Mouse (Mus musculus) layer of hippocampus, postnatal 25 days (tissue): ENCODE measurements around the gene Fbxl4. TPM values are rescaled to one million over a fixed set of nuclear protein-coding genes. Genes with fewer than 3 reads are reported as not detected.

Experiments
- DNase-seq, 2 experiments: peaks; one replicate each; pipeline ENCODE4 v3.0.0; 2022; ENCODE audit warnings: mixed read lengths in 2 of 2, low spot score in 1 of 2; ENCODE audit errors: extremely low spot score in 1 of 2
- total RNA-seq, 2 experiments: library from RNA; stranded (reverse); gene quantifications; 2 replicates each; pipeline ENCODE4 v1.2.3; 2021

The Fbxl4 gene
- total RNA-seq, 2 experiments from 2014 or later = 14.4 to 16.4 TPM

DNA sequence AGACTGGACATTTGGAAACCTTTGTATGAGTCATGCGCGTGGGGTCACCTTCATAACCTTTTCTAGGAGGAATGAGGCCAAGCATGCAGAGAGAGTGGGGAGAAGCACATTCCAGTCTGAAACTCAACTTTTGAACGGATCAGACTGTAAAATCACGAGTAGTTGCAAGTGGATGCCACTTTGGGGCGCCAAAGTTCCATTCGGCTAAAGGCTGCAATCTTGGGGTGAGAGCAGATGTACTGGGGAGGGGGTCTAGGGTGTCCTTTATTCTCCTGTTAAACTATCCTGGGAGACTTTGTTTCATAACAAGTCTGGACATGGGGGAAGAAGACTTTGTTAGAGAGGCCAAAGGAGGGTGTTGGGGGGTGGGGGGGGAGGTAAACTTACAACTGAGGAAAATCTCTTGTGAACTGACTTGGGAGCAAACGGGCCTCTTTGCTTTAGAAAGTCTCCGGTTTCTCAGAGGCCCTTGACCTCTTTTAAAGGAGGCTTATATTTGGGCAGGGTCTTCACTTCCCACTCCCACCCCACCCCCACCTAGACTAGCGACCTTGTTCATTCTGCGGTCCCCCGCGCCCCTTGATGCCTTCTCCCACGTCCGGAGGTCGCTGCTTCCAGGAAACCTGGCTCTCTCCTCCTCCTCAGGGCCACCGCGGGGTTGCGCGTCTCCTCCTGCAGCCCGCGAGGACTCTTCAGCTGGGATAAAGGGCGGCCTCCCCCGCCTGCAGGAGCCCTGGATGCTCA, 119.8 kb downstream of the Fbxl4 start:
- peak; percentile 42 to 68 for DNase-seq

DNA sequence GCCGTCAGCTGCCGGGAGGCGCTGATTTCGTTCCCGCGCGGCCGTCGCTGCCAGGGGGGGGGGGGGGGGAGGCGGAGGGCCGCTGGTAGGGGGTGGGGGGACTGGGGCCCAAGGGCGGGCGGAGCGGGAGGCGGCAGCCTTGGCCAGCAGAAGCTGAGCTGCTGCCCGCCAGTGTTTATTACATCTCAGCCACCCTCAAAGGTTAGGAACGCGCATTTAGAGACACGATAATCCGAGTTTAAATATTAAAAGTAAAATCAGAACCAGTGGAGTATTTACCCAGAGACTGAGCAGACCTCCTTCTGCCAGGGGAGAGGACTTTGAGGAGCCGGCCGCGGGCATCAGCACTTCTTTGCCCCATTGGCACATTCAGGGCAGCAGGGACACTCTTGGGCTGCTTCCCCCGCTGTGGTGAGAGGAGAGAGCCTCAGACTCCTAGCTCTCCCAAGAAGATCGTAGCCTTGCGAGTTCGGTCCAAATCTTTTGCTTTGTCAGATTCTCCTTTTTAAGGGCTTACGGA, 120.4 kb downstream of the Fbxl4 start:
- peak; percentile 20 to 34 for DNase-seq

DNA sequence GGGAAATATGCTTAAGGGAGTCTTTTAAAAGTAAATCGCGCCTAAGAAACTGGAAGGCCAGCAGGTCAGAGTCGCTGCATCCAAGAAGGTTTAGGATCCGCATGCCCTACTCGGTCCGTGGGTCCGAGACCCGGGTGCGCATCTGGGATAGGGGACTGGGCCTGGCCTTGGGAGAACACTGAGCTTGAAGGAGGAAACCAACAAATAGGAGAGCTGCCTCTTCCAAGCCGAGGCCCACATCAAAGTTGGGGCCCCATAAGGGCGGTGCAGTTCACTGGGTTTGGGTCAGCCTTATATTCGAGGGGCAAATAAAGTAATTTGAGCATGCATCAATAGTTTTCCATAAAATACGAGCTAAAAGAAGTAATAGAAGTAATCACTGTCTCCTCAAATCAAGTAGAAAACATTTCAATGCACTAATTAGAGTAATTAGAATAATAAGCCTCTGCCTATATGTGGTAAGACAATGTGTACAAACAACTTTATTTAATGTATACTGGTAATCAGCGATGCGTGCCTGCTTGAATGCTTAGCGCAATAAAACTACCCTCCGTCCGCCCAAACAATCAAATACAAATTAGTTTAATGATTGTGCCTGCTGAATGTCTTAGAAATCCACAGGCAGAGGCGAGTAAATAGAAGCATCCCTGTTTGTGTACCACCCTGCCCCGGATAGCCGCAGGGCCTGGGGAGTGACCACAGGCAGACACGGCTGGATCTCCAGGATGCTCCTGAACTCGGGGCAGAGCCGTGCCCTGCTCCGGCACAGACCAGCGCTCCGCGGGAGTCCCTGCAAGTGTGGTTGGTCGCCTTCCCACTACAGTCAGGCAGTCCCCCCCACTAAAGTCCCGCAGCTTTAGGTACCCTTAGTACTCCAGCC, 121.4 kb downstream of the Fbxl4 start:
- DNase-seq = no peak

DNA sequence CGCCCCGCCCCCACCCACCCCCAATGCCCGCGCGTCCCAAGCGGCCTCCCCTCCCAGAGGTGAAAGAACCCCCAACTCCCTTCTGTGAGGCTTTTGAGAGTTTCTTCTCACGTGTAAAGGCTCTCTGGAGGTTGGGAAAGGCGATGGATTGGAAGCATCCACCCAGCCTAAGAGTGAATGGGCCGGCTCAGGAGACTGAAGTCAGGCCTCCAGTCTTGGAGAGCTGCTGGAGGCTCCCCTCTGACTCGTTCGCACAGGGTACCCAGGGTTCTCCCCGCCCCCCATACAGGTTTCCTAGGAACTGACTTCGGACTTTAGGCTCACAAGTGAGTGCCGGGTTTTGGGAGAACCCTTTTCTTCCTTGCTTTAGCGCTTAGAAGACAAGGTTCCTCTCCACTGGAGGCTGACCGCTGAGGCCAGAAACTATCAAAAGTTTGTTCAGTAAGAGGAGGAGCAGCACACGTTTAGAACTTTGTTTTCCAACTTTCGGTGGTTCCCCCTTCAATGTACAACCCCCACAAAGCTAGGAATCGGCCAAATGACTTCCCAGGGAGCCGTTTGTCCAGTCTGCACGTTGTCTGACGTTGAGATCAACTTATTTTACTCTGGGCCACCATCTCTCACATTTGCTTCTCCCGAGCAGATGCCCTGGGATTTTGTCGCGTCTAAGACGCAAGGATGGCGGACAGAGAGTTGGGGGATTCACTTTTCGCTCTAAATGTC, 122.2 kb downstream of the Fbxl4 start:
- DNase-seq = no peak

DNA sequence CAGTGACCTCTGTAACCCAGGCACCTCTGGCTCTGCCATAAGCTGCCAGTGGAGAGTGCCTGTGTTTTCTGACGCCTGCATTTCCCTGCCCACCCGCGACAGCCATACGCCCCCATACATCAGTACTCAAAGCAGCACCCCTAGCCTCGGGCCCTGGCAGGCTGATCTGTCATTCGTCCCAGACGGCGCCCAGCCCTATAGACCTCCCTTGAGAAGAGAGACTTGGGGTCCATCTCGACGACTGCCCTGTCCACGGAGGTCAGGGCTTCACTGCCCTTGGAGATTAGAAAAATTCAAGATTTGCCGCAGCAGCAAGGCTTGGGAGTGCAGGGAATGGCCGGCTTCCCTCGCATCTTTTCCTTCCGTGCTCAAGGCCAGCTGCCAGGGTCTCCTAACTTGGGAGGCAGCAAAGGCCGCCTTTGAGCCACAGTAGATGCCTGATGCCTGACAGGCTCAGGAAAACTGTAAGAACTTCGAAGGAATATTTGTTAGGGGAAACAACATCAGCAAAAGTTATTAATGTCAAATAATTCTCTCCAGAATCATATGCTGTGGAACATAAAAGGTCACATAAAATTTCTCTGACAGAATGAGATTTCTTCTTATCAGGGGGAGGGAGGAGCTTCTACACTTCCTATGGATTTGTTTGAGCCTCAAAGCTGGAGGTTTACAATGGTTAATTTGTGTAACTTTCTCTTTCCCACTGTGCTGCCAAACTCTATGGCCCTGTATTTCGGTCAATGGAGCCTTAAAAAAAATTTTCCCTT, 122.9 kb downstream of the Fbxl4 start:
- no peak for DNase-seq

DNA sequence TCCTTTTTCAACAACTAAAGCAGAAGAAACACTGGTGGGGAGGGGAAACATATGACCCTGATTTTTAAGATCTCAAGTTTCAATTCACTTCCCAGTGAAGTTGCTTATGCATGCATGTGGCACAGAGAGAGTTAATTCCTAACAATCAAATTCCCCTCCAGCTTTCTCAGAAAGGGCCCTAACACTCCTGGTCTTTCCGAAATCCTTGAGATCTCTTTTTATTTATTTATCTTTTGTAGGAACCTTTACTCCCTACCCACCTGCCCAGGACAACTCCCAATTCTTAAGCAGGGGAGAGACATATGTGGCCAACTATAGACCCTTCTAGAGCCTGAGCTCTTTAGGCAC, 123.5 kb downstream of the Fbxl4 start:
- DNase-seq = no peak

DNA sequence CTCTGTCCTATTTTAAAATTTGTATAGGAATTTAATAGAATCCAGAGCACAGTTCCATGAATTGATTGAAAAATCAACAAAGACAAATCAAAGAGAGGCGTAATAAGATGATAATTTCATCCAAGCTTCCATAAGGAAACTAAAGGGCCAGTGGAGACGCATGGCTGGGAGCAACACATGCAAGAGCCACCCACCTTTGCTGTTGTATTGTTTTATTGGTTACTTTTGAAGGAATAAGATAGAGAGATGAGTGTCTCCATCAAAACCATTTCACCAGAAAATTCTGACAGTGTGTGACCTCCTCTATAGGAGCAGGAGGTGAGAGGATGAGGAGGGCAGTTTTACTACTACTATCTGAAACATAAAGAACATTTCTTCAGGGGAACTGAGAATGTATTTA, 124.8 kb downstream of the Fbxl4 start:
- no peak for DNase-seq

DNA sequence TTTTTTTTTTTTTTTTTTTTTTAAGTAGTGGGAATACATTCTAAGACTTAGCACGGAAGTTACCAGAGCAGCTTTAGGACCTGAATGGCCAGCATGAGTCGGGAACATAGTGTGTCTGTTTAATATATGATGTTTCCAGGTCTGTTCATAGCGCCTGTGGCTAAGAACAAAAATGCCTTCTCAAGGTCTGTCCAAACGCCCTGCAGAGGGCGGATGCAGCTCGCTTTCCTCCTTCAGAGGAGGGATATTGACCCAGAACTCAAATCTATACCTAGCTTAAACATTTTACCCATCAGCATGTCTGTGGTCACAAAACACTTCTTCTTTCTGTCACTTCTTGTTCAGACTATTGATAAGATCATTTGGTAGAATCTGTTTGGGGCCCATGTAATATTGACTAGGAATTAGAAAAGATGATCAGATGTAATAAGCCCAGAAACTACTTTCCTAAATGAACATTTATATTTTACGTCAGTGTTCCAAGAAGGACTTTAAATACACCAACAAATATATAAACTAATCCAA, 125.5 kb downstream of the Fbxl4 start:
- no peak for DNase-seq

DNA sequence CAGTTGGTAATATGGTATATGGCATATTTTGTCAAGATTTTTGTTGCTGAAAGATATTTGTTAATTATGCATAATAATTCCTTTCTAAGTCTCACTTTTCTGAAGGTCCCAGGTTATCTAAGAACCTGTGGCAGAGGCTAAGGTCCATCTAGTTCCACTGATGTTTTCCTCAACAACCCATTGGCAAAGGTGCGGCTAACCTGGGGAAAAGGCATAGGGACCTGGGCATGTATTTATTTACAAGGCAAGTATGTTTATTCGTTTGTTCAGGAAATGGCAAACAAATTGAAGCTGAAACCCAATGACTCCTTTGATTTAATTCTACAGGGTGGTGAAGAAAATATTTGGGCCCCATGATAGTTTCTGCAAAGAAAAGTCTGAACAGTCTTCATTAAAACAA, 126.2 kb downstream of the Fbxl4 start:
- no peak for DNase-seq

Other genes starting within 250 kb of the Fbxl4 start
- gene Pou3f2, start 130.8 kb downstream of the Fbxl4 start, total RNA-seq = 10 to 100 TPM in 1 of 2 experiments, 1 to 10 TPM in 1; 9.6 to 10.2 TPM